Mouse (Mus musculus) adrenal gland, adult 2 months (tissue): ENCODE data around the gene Gprc5d. TPM values are rescaled to one million over a fixed set of nuclear protein-coding genes. Genes with fewer than 3 reads are reported as not detected.
A peak's percentile ranks its signal among the peaks of the same experiment; 100 is the strongest.

Source experiments
- DNase-seq: peaks from one replicate; pipeline ENCODE4 v3.0.0; 2021
- polyA plus RNA-seq: library from polyadenylated mRNA; depleted of rRNA; stranded (reverse); fragments of >200 nt; gene quantifications from 2 replicates; pipeline ENCODE4 v1.2.3, GENCODE M21; 2012
- total RNA-seq, 2 experiments: library from RNA; stranded (reverse); gene quantifications; 2 replicates each; pipeline ENCODE4 v1.2.3; 2021

Gene Gprc5d
- total and polyA plus RNA-seq, 3 experiments: not detected

DNA sequence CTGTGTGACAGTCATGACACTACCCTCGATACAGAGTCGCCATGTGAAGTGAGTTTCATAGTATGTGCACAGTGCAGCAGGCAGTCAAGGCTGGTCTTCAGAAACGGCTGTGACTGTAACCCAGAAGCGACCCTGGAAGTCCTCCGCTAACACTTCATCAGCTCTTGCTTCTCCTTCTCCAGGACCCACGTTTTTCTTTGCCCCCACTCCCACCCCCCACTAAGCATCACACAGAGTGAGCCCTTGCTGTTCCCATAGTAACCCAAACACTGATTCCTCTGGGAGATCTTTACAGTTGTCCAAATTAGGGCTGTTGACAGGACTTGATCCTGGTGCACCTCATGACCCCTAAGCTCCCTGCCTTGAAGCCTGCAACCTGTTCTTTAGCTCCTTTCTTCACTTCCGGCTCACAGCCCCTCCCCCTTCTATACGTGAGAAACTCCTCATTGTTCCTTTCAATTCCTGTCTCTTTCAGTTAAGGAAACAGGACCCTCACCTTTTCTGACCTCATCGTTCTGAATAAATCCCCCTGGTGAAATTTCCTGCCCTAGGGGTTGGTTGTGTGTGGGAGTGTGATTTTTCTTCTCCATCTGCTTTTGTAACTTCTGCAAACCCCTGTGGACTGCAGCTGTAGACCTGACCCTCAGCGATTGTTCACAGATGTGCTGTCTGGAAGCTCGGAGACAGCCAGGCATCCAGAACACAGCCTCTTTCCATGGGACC is 18.5 kb upstream of the Gprc5d start:
- DNase-seq: no peak

DNA sequence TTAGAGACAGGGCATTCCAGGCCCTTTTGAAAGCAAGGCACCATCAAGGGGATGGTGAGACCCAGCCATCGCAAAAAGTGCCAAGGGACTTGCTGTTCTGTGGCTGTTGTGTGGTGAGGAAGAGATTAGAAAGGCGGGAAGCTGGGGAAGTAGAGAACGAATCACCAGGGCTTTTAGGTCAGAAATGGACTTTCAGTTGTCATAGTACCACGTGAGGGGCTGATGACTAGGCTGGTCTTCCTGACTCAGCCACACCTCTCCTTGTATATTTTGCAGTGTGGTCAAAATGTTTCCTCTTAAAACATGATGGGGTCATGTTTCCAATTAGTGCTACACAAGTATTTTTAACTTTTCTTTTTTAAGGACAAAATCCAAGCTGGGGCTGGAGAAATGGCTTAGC is 17.7 kb upstream of the Gprc5d start:
- DNase-seq: no peak

DNA sequence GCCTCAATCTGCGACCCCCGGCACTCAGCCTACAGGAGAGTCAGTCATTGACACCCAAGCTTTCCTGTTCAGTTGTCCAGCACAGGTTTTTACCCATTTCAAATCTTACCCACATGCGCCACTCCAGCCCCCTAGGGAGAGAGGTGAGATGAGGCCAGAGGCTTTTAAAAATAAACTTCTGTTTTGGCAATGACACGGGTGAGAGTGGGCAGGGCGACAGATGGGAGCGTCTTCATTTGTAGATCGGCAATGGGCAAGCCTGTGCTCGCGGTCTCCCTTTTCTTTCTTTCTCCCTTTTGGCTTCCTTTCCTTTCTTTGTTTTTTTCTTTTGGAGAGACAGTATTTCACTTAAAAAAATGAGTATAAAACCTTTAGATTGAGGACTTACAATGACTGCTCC is 15.4 kb upstream of the Gprc5d start:
- DNase-seq: no peak

DNA sequence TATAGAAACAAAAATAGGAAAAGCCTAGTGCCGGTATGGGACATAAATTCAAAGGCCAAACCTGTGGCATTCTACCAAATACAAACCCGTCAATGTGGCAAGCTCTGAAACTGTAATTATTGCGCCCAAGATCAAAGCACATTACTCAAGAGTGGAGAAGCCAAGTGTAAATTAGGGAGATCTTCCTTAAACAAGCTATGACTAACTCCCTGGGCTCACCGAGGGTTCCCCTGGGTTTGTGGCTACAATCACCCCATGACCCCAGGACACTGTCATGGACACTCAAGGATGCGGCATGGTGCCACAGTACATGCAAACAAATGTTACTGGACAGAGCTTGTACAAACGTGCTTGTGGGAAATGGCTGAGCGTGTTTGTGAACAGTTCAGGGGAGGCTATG is 15.0 kb upstream of the Gprc5d start:
- no peak for DNase-seq

DNA sequence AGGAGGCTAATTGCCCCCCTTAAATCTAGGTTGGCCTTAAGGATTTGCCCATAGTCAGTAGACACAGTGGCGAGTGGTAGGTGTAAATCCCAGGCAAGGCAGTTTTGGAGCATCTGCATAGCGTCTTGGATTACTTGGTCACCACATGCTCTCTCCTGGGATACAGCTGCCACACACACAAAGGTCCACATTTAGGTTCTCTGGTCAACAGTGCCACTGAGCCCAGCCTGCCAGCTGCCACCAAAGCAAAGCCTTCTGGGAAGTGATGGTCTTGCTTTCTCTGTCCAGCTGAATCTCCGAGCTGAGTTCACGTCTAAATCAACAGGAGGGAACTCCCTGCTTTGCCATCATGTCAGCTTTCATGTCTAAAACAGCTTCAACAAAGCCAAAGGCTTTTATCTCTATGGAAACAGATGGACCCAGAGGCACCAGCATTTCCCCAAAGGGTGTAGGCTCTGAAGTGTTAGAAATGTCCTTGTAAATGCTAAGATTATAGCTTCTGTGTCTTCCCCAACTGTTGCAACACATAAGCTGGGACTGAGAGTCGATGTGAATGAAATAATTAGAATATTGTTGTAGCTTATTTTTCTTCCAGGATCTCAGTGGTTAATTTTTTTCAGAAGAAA is 6.8 kb upstream of the Gprc5d start:
- no peak for DNase-seq

DNA sequence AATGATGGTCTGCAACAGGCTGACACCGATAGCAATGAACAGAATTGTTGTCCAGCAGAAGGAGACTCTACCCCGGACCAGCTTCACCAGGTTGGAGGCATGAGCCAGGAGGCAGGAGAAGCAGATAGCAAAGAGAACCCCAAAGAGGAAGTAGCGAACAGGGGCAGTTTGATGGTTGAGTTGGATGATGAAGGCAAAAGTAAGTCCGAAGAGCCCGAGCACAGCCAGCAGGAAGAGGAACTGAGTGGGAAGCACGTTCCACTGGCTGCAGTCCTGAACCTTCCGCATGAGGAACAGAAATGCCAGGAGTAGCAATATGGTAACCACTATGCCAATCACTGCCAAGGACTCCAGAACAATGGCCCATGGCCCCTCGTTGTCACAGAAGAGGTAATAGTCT is 1.6 kb downstream of the Gprc5d start:
- no peak for DNase-seq

DNA sequence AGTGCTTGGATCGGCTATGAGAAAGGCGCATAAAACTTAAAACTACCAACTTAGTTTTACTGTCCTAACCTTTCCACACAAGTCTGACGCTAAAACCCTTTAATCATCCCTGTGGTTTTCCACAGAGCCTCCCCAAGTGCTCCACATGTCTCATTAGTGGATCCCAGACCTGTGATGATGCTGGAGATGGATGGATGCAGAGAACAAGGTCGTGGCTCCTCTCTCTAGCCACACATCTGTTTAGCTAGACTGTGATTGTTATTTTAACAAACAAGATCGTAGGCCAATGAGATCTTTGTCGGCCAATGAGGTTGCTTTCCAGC is 5.0 kb downstream of the Gprc5d start:
- DNase-seq: no peak

DNA sequence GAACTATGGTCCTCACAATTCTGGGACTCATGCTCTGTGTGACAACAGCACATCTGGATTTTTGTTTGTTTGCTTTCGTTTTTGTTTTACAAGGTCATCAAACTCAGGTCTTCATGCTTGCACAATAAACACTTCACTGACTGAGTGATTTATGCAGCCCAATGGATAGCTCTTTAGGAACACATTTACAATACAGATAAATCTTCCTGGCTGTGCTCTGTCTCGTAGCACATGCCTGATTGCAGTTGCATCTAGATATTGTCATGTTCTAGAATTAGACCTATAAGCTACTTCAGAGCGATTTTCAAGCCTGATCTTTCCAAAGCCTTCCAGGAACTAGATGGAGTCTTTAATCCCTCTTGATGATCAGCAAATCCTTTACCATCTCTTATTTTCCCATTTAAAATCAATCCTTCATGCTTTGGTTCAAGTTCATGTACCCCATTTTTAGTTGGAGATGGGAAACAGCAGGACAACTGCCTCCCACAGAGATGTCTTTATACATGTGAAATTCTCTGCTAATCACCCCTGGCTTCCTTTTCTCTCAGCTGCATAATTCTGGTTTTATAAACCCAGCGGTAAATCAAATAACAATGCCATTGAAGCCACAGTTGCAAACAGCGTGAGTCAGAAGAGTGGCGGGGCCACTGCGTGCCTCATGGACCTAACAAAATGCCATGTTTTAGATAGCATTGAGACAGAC is 5.5 kb downstream of the Gprc5d start:
- DNase-seq: peak; percentile 44

DNA sequence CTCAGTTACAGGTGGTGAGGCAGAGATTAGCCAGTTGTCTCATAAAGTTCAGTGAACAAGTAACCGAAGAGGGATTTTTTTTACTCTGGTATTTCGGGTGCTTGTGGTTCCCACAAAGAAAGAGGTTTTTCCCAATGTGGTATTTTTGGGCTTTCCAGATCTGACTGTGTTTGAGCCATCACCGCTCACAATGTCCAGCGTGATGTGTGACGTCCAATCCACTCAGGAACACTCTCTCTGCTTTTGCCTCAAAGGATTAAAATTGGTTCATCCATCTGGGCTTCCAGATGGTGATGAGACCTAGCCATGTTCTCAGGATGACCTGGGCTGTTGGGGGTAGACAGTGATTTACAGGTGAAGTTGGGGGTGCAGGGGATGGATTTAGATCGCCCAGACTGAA is 11.1 kb downstream of the Gprc5d start:
- DNase-seq: no peak

DNA sequence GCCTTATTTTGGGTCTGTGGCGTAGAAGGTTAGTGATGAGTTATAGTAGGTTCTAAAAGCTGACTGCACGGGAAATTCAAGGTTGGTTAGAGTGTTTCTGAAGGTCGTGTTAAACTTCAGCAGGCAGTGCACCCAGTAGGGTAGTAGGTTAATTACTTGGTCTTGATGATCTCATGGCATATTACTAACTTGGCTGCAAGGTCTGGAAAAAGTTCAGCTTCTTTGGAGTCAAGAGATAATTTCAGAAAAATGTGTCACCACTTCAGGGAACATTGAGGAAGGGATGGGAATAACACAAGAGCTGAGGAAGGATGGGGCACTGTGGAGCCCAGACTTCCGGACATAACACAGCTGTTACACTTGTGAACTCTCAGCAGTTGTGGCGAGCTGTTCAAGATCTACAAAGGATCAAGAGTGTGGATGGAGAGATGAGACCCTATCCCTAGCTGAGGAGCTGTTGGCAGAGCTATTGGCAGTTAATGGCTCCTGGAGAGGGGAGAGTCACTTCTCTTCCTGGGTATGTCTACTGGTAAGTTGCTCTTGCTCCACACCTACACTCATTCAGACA is 15.3 kb downstream of the Gprc5d start:
- peak; percentile 66 for DNase-seq

DNA sequence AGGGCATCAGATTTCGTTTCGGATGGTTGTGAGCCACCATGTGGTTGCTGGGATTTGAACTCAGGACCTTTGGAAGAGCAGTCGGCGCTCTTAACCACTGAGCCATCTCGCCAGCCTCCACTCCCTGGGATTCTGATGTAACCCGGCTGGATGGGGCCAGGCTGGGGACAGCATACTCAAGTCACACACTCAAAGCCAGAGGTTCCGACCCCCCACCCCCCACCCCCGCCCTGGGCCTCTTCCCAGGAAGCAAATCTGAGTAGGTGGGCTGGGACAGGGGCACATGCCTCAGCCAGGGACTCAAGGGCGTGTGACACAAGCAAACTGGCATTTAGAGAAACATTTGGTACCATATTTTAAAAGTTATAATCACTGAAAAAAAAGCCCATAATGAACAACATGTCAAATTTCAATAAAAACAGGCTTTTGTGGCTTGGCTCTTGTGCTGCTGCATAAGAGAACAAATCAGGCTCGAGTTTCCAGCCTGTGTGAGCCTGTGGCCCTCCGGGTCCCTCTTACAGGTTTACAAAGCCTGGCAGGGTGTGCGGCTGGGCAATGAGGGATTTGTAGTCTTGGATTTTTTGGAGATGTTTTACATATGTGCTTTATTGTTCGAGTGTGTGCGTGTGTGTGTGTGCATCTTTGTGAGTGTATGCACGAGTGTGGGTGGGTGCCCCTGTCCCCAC is 17.2 kb downstream of the Gprc5d start:
- DNase-seq: no peak

DNA sequence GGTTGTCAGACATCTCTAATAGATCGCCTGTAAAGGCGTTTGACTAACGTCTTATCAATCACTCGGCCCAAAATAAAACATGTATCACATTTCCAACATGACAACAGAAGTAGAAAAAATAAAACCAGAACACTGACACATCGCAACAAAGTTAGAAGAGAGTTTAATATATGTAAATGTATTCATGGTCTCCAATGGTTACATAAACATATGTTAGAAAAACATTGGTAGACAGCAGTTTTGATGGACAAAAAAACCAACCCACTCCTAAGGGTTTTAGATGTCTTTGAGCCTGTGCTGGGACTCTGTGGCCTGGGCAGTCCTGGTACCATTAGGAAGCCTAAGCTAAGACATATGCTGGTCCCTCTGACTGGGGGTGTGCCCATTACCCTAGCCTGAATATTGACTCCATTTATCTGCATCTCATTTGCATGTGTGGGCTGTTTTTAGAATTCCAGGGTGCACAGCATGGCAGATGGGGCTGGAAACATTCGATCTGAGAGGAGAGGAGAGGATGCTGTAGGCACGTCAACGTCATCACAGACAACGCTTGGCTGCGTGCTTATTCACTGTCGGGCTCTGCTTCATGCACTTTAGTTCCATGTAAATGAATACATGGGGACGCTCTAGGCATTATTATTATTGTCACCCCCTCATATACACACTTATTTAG is 25.1 kb downstream of the Gprc5d start:
- no peak for DNase-seq

DNA sequence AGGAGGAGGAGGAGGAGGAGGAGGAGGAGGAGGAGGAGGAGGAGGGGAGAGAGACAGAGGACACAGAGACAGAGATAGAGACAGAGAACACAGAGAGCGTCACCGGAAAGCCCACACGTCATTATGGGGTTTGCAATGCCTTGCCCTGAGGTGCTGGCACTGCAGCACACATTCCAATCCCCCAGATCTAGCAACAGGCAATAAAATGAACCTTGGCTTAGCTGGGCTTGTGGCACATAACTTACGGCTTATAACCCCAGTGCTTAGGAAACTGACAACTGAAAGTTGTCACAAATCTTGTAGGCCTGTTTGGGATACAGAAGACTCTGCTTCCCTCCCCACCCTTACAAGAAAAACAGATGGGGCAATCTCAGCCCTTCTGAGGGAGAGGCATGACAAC is 27.4 kb downstream of the Gprc5d start:
- DNase-seq: no peak

DNA sequence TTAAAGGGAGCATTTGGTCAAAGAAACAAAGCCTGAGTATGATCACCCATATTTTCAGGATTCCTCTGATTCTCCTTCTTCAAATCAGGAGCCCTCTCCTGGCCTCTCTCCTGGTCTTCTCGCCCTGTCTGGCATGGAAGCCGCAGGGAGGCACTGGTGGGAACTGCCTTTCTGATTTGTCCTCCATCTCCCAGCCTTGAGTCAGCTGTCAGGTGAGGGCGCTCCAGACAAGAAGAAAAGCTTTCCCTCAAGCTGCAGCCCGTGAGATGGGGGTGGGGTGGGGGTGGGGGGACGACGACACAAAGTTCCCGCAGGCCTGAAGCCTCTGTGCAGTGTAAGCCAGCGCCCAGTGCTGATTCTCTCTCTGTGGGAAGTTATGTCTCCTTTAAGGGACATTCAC is 28.3 kb downstream of the Gprc5d start:
- DNase-seq: no peak

DNA sequence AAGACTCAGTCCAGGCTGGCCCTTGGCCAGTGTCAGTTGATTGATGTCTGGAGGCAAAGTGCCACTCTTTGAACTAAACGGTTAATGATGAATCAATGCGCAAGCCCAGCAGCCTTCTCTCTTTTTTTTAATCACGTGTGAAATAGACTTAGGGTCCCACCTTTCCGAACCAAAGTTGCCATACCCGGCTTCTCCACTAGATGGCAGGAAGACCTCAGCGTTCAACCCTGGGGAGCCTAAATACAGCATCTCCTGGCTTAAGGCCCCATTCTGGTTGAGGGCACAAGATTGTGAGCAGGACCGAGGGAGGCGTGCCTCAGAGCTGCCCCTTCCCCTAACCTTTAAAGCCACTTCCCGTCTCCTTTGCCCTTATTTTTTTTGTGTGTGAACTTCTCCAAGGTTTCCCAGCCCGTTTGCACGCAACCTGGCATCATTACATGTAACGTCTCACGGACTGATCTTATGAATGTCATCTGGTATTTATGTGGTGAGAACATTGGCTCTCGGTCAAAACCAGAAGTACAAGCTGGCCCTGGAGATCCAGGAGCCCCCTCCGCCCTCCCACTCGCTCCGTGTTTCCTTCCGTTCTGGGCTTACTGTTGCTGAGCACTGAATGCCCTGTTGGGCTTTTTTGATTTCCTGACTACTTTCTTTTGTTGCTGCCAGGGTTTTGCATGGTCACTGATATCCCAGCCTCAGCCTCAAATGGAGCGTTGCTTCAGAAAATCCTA is 30.2 kb downstream of the Gprc5d start:
- peak; percentile 62 for DNase-seq

DNA sequence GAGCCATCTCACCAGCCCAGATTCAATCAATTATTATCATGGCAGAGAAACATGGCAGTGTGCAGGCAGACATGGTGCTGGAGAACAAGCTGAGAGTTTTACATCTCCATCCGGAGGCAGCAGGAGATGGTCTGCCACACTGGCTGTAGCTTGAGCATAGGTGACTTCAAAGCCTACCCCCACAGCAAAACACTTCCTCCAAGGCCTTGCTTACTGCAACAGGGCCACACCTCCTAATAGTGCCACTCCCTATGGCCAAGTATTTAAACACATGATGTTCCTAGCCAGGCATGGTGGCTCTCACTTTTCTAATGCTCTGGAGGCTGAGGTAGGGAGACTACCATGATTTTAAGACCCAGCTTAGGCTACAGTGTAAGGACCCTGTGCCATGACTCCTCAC is 32.4 kb downstream of the Gprc5d start:
- DNase-seq: no peak

DNA sequence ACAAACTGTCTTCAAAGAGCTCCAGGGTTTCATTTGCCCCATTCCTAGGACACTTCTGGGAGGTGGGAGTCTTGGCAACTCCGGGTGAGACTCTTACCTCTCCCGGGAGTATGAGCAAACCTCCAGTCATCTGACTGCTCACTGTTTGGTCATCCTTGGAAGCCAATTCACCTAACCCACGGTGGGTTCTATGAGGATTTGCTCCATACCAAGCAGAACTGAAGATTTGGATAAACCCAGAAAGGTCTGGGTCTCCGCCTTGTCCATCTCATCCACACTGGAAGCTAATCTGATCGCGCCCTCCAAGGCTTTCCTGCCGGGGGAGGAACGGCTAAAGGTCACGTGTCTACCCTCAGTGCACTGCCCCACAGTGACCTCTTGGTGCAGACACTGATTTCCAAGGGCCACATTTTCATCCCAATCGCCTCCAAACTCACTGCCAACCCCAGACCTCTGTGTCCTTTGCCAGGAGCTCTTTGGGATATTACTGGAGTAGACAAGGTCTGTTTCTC is 34.0 kb downstream of the Gprc5d start:
- no peak for DNase-seq

DNA sequence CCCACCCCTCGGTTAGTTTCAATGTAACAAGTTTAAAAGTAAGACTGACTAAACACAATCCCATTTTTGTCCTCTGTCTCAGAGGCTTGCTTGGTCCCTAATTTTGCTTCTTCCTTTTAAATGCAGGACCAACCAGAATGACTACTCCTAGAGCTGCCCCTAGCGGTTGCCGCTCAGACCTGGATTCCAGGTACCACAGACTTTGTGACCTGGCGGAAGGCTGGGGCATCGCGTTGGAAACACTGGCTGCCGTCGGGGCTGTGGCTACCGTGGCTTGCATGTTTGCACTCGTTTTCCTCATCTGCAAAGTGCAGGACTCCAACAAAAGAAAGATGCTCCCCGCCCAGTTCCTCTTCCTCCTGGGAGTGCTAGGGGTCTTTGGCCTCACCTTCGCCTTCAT is 39.7 kb downstream of the Gprc5d start:
- DNase-seq: no peak

DNA sequence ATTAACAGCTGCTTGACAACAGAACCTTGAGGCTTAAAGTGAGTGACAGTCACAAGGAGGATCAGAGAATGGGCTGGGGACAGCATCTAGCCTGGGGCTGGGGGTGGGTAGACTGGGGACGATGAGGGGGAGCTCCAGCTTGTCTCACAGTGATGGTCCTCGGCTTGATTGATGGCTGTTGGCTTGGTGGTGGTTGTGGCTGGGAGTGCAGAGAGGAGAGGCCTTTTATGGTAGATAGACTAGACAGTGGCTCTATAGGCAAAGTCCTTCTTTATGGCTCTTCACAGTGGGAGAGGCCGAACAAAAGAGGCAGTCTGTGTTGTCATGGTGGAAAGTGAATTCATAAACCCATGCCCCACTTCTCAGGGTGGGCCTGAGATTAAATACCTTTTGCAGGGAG is 41.9 kb downstream of the Gprc5d start:
- no peak for DNase-seq

DNA sequence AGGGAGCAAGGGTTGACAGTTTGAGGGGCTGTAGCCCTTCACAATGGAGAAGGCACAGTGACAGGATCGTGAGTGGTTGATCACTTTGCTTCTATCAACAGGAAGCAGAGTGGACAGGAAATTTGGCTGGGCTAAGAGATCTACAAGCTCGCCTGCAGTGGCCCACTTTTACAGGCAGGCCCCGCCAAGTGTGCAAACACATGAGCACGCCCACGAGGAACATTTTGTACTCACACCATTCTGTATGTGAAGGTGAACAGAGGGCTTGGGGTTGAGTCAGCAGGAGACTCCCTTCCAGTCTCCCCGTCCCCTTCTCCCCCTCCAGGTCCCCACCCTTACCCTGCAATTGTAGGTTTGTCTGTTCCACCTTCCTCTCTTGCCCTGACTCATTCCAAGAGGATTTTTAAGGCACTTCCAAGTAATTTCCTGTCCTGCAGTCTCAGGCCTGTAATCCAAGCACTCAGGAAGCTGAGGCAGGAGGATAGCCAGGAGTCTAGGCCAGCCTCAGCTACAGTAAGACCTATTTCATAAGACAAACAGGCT is 43.6 kb downstream of the Gprc5d start:
- no peak for DNase-seq

DNA sequence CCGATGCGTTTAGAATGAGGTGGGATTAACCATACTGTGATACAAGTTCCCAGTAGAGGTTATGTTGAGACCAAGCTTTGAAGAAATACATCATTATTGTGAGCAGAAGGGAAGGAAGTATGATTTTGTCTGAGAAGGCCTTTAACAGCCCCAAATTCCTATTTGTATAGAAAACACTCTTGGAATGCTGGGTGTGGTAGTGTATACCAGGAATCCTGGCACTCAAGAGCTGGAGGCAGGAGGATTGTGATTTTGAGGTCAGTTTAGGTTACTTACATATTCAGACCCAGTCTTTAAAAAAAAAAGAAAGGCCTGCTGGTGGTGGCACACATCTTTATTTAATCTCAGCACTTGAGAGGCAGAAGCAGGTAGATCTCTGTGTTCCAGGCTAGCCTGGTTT is 47.7 kb downstream of the Gprc5d start:
- DNase-seq: no peak
